Mouse (Mus musculus): ENCODE results near the gene Chdh.

DNA sequence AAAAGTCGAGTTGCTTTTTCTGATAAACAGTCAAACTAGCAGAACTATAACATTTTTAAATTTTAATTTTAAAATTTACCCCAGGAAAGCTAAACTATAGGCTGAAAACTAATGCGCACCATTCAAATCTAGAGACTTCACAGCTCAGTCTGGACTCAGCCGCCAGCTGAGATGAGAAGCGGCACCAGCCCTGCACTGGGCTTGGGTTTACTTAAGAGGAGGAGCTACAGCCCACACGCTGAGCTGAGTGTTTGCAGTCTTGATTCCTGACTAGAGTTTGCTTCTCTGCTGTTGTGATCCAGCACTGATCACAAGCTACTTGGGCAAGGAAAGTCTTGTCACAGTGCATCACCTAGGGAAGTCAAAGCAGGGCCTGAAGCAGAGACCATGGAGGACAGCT, 36.8 kb upstream of the Chdh start:
- TF ChIP-seq CTCF (IDR thresholded peaks at IDR 0.05; ENCODE audit: extremely low read depth, insufficient read depth, insufficient read length, insufficient replicate concordance): no peak
- TF ChIP-seq POLR2A (IDR thresholded peaks at IDR 0.05; ENCODE audit: low read depth, low read length): no peak
